Mouse (Mus musculus) limb, embryonic 15.5 days (tissue): Measurements from ENCODE around the gene Zfp354b. TPM values are rescaled to one million over a fixed set of nuclear protein-coding genes. Genes with fewer than 3 reads are reported as not detected.

Experiments
- ATAC-seq: fragments of 200-750 bp; cut with Nextera tagmentation; 2 replicates; pipeline ENCODE4 v1.8.0; 2017; ENCODE audit warnings: low read depth, moderate TSS enrichment; ENCODE audit not compliant: insufficient number of reproducible peaks, low FRiP score, low TSS enrichment
- H3K27ac ChIP-seq: fragments of 300-500 bp; sonication (generic); 2 replicates; pipeline ENCODE4 v1.5.1; 2015; ENCODE audit warnings: moderate library complexity, mild to moderate bottlenecking, inconsistent platforms
- H3K27me3 ChIP-seq: fragments of 300-500 bp; sonication (generic); 2 replicates; pipeline ENCODE4 v1.6.1; 2015; ENCODE audit warnings: inconsistent platforms
- H3K36me3 ChIP-seq: fragments of 300-500 bp; sonication (generic); 2 replicates; pipeline ENCODE4 v1.6.1; 2015; ENCODE audit warnings: inconsistent platforms
- H3K4me1 ChIP-seq: fragments of 300-500 bp; sonication (generic); 2 replicates; pipeline ENCODE4 v1.6.1; 2015; ENCODE audit warnings: inconsistent platforms
- H3K4me2 ChIP-seq: fragments of 300-500 bp; sonication (generic); 2 replicates; pipeline ENCODE4 v1.6.1; 2015; ENCODE audit warnings: mild to moderate bottlenecking, inconsistent platforms
- H3K4me3 ChIP-seq: fragments of 300-500 bp; sonication (generic); 2 replicates; pipeline ENCODE4 v1.5.1; 2015; ENCODE audit warnings: mild to moderate bottlenecking, inconsistent platforms
- H3K9ac ChIP-seq: fragments of 300-500 bp; sonication (generic); 2 replicates; pipeline ENCODE4 v1.6.1; 2015; ENCODE audit warnings: inconsistent platforms
- H3K9me3 ChIP-seq: fragments of 300-500 bp; sonication (generic); 2 replicates; pipeline ENCODE4 v1.6.1; 2016; ENCODE audit warnings: inconsistent platforms
- WGBS: fragments of 180-500 bp; shearing (Covaris S2); methylation state at CpG from one replicate; pipeline ENCODE4 v1.1.7; 2015; 5-methylcytosine and 5-hydroxymethylcytosine counted together
- polyA plus RNA-seq: library from polyadenylated mRNA; unstranded; fragments of >200 nt; fragmentation: Nextera tagmentation; extraction: Ambion mirVana; gene quantifications from 2 replicates; pipeline ENCODE4 v1.2.1, GENCODE M21; 2015

The Zfp354b gene
- polyA plus RNA-seq, 1 experiment from 2014 or later, result 1.3 TPM

- H3K4me2 ChIP-seq, result no peak overlapping the region
- H3K9me3 ChIP-seq, result peaks cover 16% of the 10 kb centered on the region
- no peak for ATAC-seq
- WGBS, result 90% methylated on average over 3 of the region's 3 CpGs
- H3K27me3 ChIP-seq, result no peaks in the 10 kb centered on the region
- H3K27ac ChIP-seq, result no peak overlapping the region
- no peak overlapping the region for H3K4me3 ChIP-seq
- peaks cover 84% of the 10 kb centered on the region for H3K36me3 ChIP-seq
- no peak overlapping the region for H3K9ac ChIP-seq
- no peaks in the 10 kb centered on the region for H3K4me1 ChIP-seq
Observed at GRCm38 (mm10) chr11:50878641-50879040, 52.8 kb downstream of the Zfp354b start.

Other genes with a start within 250 kb of the Zfp354b start
- gene Zfp354c, start 103.9 kb downstream of the Zfp354b start, polyA plus RNA-seq, result 43.6 and 51.0 TPM in 2 replicates
- gene Zfp879, start 90.1 kb downstream of the Zfp354b start, polyA plus RNA-seq, result 0.71 and 0.77 TPM in 2 replicates
- gene Grm6, start 80.9 kb downstream of the Zfp354b start, polyA plus RNA-seq, result 0.32 and 0.62 TPM in 2 replicates
- 8.2 and 8.5 TPM in 2 replicates for gene Zfp454, start 44.0 kb downstream of the Zfp354b start, polyA plus RNA-seq
- 9.1 and 9.6 TPM in 2 replicates for gene Zfp2, start 15.5 kb downstream of the Zfp354b start, polyA plus RNA-seq
- not detected in 2 replicates for gene 4933414I15Rik, start 12.1 kb upstream of the Zfp354b start, polyA plus RNA-seq
- gene Prop1, start 22.1 kb upstream of the Zfp354b start, polyA plus RNA-seq, result not detected in 2 replicates
- not detected in 2 replicates for gene Olfr1378, start 34.9 kb upstream of the Zfp354b start, polyA plus RNA-seq
- not detected in 2 replicates for gene Olfr1377, start 50.3 kb upstream of the Zfp354b start, polyA plus RNA-seq
- not detected in 2 replicates for gene Olfr51, start 72.0 kb upstream of the Zfp354b start, polyA plus RNA-seq
- not detected in 2 replicates for gene Olfr54, start 82.6 kb upstream of the Zfp354b start, polyA plus RNA-seq
- gene Olfr1375, start 116.5 kb upstream of the Zfp354b start, polyA plus RNA-seq, result not detected in 2 replicates
- 8.3 TPM in 2 replicates for gene Zfp354a, start 127.6 kb upstream of the Zfp354b start, polyA plus RNA-seq